In genomic region chr2:32787176-32787575, GRCm38 (mm10) we compare ENCODE assay signal across 10 mouse cellular contexts. TPM values are rescaled to one million over a fixed set of nuclear protein-coding genes. Genes with fewer than 3 reads are reported as not detected.
DNase-seq lines count a peak whose midpoint lies in the region; ATAC-seq and TF ChIP-seq lines count a peak whose summit lies in the region.
"Had no signal": no experiment of that assay in that cellular context is flagged by ENCODE, and none has a peak within 500 bp of the region (broad histone marks: within the 10 kb centered on the region; RNA-seq: fewer than 3 reads in every experiment).

No protein-coding gene starts in this region.

- H3K27me3 ChIP-seq in forebrain, postnatal 0 days (ENCODE audit: insufficient read depth, low read length): no peaks in the 10 kb centered on the region
- no peaks in the 10 kb centered on the region for H3K27me3 ChIP-seq in forebrain, embryonic 12.5 days
- no peaks in the 10 kb centered on the region for H3K27me3 ChIP-seq in lung, postnatal 0 days (replicated peaks; ENCODE audit: insufficient read depth, low read length)
- H3K27me3 ChIP-seq: liver, embryonic 15.5 days had no signal

- H3K9ac ChIP-seq in forebrain, postnatal 0 days: no peak overlapping the region
- no peak overlapping the region for H3K9ac ChIP-seq in forebrain, embryonic 12.5 days
- H3K9ac ChIP-seq in lung, postnatal 0 days (replicated peaks; ENCODE audit: low read depth): no peak overlapping the region
- H3K9ac ChIP-seq: liver, embryonic 15.5 days had no signal

- H3K9me3 ChIP-seq in forebrain, postnatal 0 days (ENCODE audit: low read length): no peaks in the 10 kb centered on the region
- H3K9me3 ChIP-seq in forebrain, embryonic 12.5 days: no peaks in the 10 kb centered on the region
- H3K9me3 ChIP-seq in lung, postnatal 0 days (ENCODE audit: low read length): no peaks in the 10 kb centered on the region
- H3K9me3 ChIP-seq: liver, embryonic 15.5 days had no signal

- H3K27ac ChIP-seq in forebrain, postnatal 0 days (ENCODE audit: low read depth, low read length): no peak overlapping the region
- no peak overlapping the region for H3K27ac ChIP-seq in forebrain, embryonic 12.5 days
- no peak overlapping the region for H3K27ac ChIP-seq in lung, postnatal 0 days (ENCODE audit: low read length)
- H3K27ac ChIP-seq: liver, embryonic 15.5 days had no signal

- 56% methylated on average over 6 of the region's 6 CpGs for WGBS in forebrain, postnatal 0 days
- 62% methylated on average over 6 of the region's 6 CpGs for WGBS in forebrain, embryonic 12.5 days
- 66% methylated on average over 6 of the region's 6 CpGs for WGBS in lung, postnatal 0 days

- H3K36me3 ChIP-seq in forebrain, postnatal 0 days (ENCODE audit: insufficient read depth): peaks cover 24% of the 10 kb centered on the region
- H3K36me3 ChIP-seq in forebrain, embryonic 12.5 days (replicated peaks): peaks cover 18% of the 10 kb centered on the region
- no peaks in the 10 kb centered on the region for H3K36me3 ChIP-seq in lung, postnatal 0 days (ENCODE audit: insufficient read depth, low read length)
- H3K36me3 ChIP-seq: liver, embryonic 15.5 days had no signal

- no peaks in the 10 kb centered on the region for H3K4me1 ChIP-seq in forebrain, postnatal 0 days (ENCODE audit: insufficient read depth)
- no peaks in the 10 kb centered on the region for H3K4me1 ChIP-seq in forebrain, embryonic 12.5 days
- no peaks in the 10 kb centered on the region for H3K4me1 ChIP-seq in lung, postnatal 0 days (ENCODE audit: insufficient read depth, low read depth, low read length)
- H3K4me1 ChIP-seq: liver, embryonic 15.5 days had no signal

- DNase-seq in forebrain, postnatal 0 days: peak; percentile 42
- DNase-seq in lung, postnatal 0 days (ENCODE audit: low spot score): peak; percentile 60
- DNase-seq in lung, postnatal 4 days: no peak
- DNase-seq in ZHBTc4 (ENCODE audit: low read depth, low spot score): peak; percentile 62
- peak; percentile 36 for DNase-seq in retina, postnatal 7 days (ENCODE audit: low read depth, low spot score)
- no peak for DNase-seq in T-cell, adult 2 months (ENCODE audit: low spot score)
- no peak for DNase-seq in ovary, postnatal 10 days (ENCODE audit: low spot score)
- DNase-seq: right cerebral cortex, postnatal 25 days had no signal

- peak; percentile 60 for TF ChIP-seq CTCF in forebrain, postnatal 0 days (IDR thresholded peaks at IDR 0.05; ENCODE audit: low read depth)
- TF ChIP-seq CTCF in lung, postnatal 0 days (IDR thresholded peaks at IDR 0.05): peak; percentile 69

- ATAC-seq in forebrain, postnatal 0 days: no peak
- ATAC-seq in forebrain, embryonic 12.5 days (ENCODE audit: low FRiP score): no peak
- ATAC-seq in lung, postnatal 0 days: no peak

- H3K4me3 ChIP-seq in forebrain, postnatal 0 days (ENCODE audit: low read depth, low read length): no peak overlapping the region
- H3K4me3 ChIP-seq in forebrain, embryonic 12.5 days (replicated peaks): no peak overlapping the region
- no peak overlapping the region for H3K4me3 ChIP-seq in lung, postnatal 0 days (ENCODE audit: low read depth, low read length)
- H3K4me3 ChIP-seq: liver, embryonic 15.5 days had no signal

- no peak overlapping the region for H3K4me2 ChIP-seq in forebrain, postnatal 0 days (ENCODE audit: low read depth)
- H3K4me2 ChIP-seq in forebrain, embryonic 12.5 days: no peak overlapping the region
- no peak overlapping the region for H3K4me2 ChIP-seq in lung, postnatal 0 days (replicated peaks; ENCODE audit: low read depth, low read length)
- H3K4me2 ChIP-seq: liver, embryonic 15.5 days had no signal

- TF ChIP-seq EP300 in lung, postnatal 0 days (IDR thresholded peaks at IDR 0.05): no peak

RNA-seq across cellular contexts. Expression of gene Cfap157, which starts 2.9 kb away (rescaled TPM):
- total RNA-seq in forebrain, postnatal 0 days (2014; rRNA removed): 1.0 and 1.2 TPM in 2 replicates
- 0.94 and 2.8 TPM in 2 replicates for polyA plus RNA-seq in forebrain, postnatal 0 days (2015; fragmentation: Nextera tagmentation; extraction: Ambion mirVana)
- 0.15 and 0.45 TPM in 2 replicates for polyA plus RNA-seq in forebrain, embryonic 12.5 days (2016; fragmentation: Nextera tagmentation; extraction: Ambion mirVana)
- polyA plus RNA-seq in lung, postnatal 0 days (2015; fragmentation: Nextera tagmentation; extraction: Ambion mirVana): 2.2 and 5.2 TPM in 2 replicates
- polyA plus RNA-seq: liver, embryonic 15.5 days had no signal

RNA-seq across cellular contexts. Expression of gene Ptrh1, which starts 11.6 kb away (rescaled TPM):
- 2.4 and 5.5 TPM in 2 replicates for total RNA-seq in forebrain, postnatal 0 days (2014; rRNA removed)
- 4.0 and 4.8 TPM in 2 replicates for polyA plus RNA-seq in forebrain, postnatal 0 days (2015; fragmentation: Nextera tagmentation; extraction: Ambion mirVana)
- 3.9 and 5.3 TPM in 2 replicates for polyA plus RNA-seq in forebrain, embryonic 12.5 days (2016; fragmentation: Nextera tagmentation; extraction: Ambion mirVana)
- polyA plus RNA-seq in lung, postnatal 0 days (2015; fragmentation: Nextera tagmentation; extraction: Ambion mirVana): 2.9 and 3.3 TPM in 2 replicates

RNA-seq across cellular contexts. Expression of gene Ttc16, which starts 11.7 kb away (rescaled TPM):
- 1.00 and 1.8 TPM in 2 replicates for total RNA-seq in forebrain, postnatal 0 days (2014; rRNA removed)
- polyA plus RNA-seq in forebrain, postnatal 0 days (2015; fragmentation: Nextera tagmentation; extraction: Ambion mirVana): 0.68 and 1.2 TPM in 2 replicates
- 0.46 and 0.67 TPM in 2 replicates for polyA plus RNA-seq in forebrain, embryonic 12.5 days (2016; fragmentation: Nextera tagmentation; extraction: Ambion mirVana)
- polyA plus RNA-seq in lung, postnatal 0 days (2015; fragmentation: Nextera tagmentation; extraction: Ambion mirVana): 1.8 and 2.4 TPM in 2 replicates
- polyA plus RNA-seq: liver, embryonic 15.5 days had no signal

RNA-seq across cellular contexts. Expression of gene Tor2a, which starts 30.1 kb away (rescaled TPM):
- 51.4 and 54.3 TPM in 2 replicates for total RNA-seq in forebrain, postnatal 0 days (2014; rRNA removed)
- 40.7 and 44.8 TPM in 2 replicates for polyA plus RNA-seq in forebrain, postnatal 0 days (2015; fragmentation: Nextera tagmentation; extraction: Ambion mirVana)
- polyA plus RNA-seq in forebrain, embryonic 12.5 days (2016; fragmentation: Nextera tagmentation; extraction: Ambion mirVana): 53.3 and 57.0 TPM in 2 replicates
- polyA plus RNA-seq in lung, postnatal 0 days (2015; fragmentation: Nextera tagmentation; extraction: Ambion mirVana): 60.9 and 63.5 TPM in 2 replicates

RNA-seq across cellular contexts. Expression of gene 6330409D20Rik, which starts 46.4 kb away (rescaled TPM):
- 2.1 and 4.3 TPM in 2 replicates for total RNA-seq in forebrain, postnatal 0 days (2014; rRNA removed)
- 2.2 and 2.9 TPM in 2 replicates for polyA plus RNA-seq in forebrain, postnatal 0 days (2015; fragmentation: Nextera tagmentation; extraction: Ambion mirVana)
- 1.9 and 2.1 TPM in 2 replicates for polyA plus RNA-seq in forebrain, embryonic 12.5 days (2016; fragmentation: Nextera tagmentation; extraction: Ambion mirVana)
- 0.30 TPM in 2 replicates for polyA plus RNA-seq in lung, postnatal 0 days (2015; fragmentation: Nextera tagmentation; extraction: Ambion mirVana)
- polyA plus RNA-seq: liver, embryonic 15.5 days had no signal

Comparison
In these comparisons a context has a peak if more than half of its experiments do, and no peak if none do; other contexts are left out.
1. DNase-seq: peak in forebrain, postnatal 0 days (single experiment), lung, postnatal 0 days (single experiment), ZHBTc4 (single experiment) and retina, postnatal 7 days (single experiment); none in lung, postnatal 4 days (0 of 2), T-cell, adult 2 months (single experiment) and ovary, postnatal 10 days (single experiment).